Mouse (Mus musculus) CH12.LX (cell line): ENCODE results near the gene Mlf1.

ENCODE experiments used
- CHD1 ChIP-seq: IDR thresholded peaks from 2 replicates; pipeline ENCODE4 v1.6.1; 2012; ENCODE audit warnings: low read depth, low read length, improper control_type of control experiment, inconsistent platforms
- CTCF ChIP-seq, 2 experiments: IDR thresholded peaks in 1 of 2; conservative IDR thresholded peaks in 1 of 2; 2 replicates each; pipeline ENCODE4 v1.5.1; 2011 to 2012; ENCODE audit warnings: low read depth in 2 of 2, low read length in 2 of 2, improper control_type of control experiment in 1 of 2, inconsistent platforms in 1 of 2, mild to moderate bottlenecking in 1 of 2, moderate library complexity in 1 of 2
- E2F4 ChIP-seq: IDR thresholded peaks from 2 replicates; pipeline ENCODE4 v1.6.1; 2011; ENCODE audit warnings: low read depth, low read length, improper control_type of control experiment; ENCODE audit not compliant: insufficient replicate concordance
- EP300 ChIP-seq: IDR thresholded peaks from 2 replicates; pipeline ENCODE4 v1.6.1; 2011; ENCODE audit warnings: low read length, improper control_type of control experiment
- MAFK ChIP-seq: IDR thresholded peaks from 2 replicates; pipeline ENCODE4 v1.6.1; 2011; ENCODE audit warnings: low read length, improper control_type of control experiment; ENCODE audit not compliant: insufficient replicate concordance
- MAX ChIP-seq: IDR thresholded peaks from 2 replicates; pipeline ENCODE4 v1.6.1; 2011; ENCODE audit warnings: low read length, improper control_type of control experiment
- MXI1 ChIP-seq: IDR thresholded peaks from 2 replicates; pipeline ENCODE4 v1.6.1; 2011; ENCODE audit warnings: mild to moderate bottlenecking, low read depth, low read length, improper control_type of control experiment
- POLR2A ChIP-seq: IDR thresholded peaks from 2 replicates; pipeline ENCODE4 v1.6.1; 2011; ENCODE audit warnings: low read depth, mild to moderate bottlenecking, improper control_type of control experiment, low read length
- RAD21 ChIP-seq: IDR thresholded peaks from 2 replicates; pipeline ENCODE4 v1.6.1; 2011; ENCODE audit warnings: low read depth, mild to moderate bottlenecking, low read length, improper control_type of control experiment, moderate library complexity
- SMC3 ChIP-seq: IDR thresholded peaks from 2 replicates; pipeline ENCODE4 v1.6.1; 2011; ENCODE audit warnings: low read depth, low read length, improper control_type of control experiment
- TCF12 ChIP-seq: IDR thresholded peaks from 2 replicates; pipeline ENCODE4 v1.6.1; 2014; ENCODE audit warnings: low read depth, mild to moderate bottlenecking, inconsistent platforms, low read length, improper control_type of control experiment
- ZC3H11A ChIP-seq: IDR thresholded peaks from 2 replicates; pipeline ENCODE4 v1.6.1; 2012; ENCODE audit warnings: low read depth, mild to moderate bottlenecking, inconsistent platforms, low read length, improper control_type of control experiment
- ZNF384 ChIP-seq: IDR thresholded peaks from 2 replicates; pipeline ENCODE4 v1.6.1; 2012; ENCODE audit warnings: low read depth, low read length, improper control_type of control experiment, inconsistent platforms

- no peak for TF ChIP-seq CTCF (conservative IDR thresholded peaks at IDR 0.05 in 1 of 2, IDR thresholded peaks at IDR 0.05 in 1 of 2; ENCODE audit: low read depth in 2 of 2, low read length in 2 of 2)
- no peak for TF ChIP-seq E2F4
- no peak for TF ChIP-seq MAFK
- TF ChIP-seq POLR2A, result no peak
- no peak for TF ChIP-seq MAX
- no peak for TF ChIP-seq ZNF384
- no peak for TF ChIP-seq CHD1
- TF ChIP-seq TCF12, result no peak
- TF ChIP-seq EP300, result no peak
- no peak for TF ChIP-seq MXI1
- no peak for TF ChIP-seq SMC3
- TF ChIP-seq RAD21, result no peak
- TF ChIP-seq ZC3H11A, result no peak
These were observed 1.1 kb upstream of the Mlf1 start for GRCm38 (mm10) chr3:67372781-67373180.
